Mouse (Mus musculus): ENCODE data around the gene Gm14295.
"Not testable (repeated sequence)": the region's sequence is repeated elsewhere in the genome, so short reads cannot be mapped to it uniquely, and the experiment has no call there.

The Gm14295 gene

DNA sequence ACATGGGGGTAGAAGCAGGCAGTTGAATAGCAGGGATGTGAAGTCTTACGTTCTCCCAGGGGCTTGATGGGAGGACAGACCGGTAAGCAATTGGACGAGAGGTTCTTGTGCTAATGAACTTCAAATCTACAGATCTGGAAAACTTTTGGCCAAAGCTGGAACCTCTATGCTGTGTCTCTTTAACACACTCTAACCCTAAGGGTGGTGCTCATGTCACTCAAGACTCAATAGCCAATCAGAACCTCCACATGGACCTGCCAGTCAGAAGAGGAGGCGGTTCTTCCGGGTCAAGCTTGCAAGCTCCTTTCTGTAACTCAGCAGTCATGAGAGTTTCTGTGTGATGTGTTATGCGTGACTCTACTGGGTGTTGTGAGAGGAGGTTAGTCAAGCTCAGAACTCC is at the start of gene Gm14295:
Gene Gm14295 (plus strand): TSS at position 301 of the 400 bp plus-strand sequence.
- DNase-seq: not testable (repeated sequence)

DNA sequence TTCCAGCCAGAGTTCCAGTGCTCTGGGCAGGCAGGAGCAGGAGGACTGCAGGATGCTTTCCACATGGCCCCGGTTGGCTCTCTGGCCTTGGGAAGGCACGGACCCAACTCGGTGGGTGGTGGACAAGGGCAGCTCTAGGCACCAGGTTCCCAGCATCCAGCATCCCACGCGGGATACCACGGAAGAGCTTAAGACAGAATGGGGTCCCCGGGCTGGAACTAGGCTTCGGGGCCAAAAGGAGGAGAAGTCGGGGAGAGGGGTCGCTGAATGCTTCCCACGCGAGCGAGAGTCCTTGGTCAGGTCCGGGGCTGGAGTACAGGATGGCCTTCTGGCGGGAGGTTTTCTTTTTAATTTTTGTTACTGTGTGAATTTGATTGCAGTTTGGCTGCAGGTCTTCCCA is 373 bp downstream of the Gm14295 start:
- peak; percentile 0 for DNase-seq

DNA sequence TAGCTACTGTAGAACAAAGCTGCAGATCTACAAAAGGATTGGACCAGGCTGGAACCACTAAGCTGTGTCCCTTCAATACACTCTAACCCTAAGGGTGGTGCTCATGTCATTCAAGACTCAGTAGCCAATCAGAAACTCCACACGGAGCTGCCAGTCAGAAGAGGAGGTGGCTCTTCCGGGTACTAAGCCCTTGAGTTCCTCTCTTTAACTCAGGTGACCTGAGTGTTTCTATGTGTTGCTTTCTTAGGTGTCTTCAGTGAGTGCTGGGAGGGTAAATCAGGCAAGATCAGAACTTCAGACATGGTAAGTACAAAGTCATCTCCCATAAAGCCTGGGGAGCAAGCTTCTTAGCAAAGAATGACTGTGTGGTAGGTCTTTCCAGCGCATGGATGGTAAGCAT is 32.4 kb downstream of the Gm14295 start, which contains the start of gene Gm14408:
Gene Gm14408 (plus strand): TSS at position 301 of the 400 bp plus-strand sequence.
- not testable (repeated sequence) for DNase-seq
